ENCODE assay signal across 8 mouse cellular contexts in the genomic region with DNA sequence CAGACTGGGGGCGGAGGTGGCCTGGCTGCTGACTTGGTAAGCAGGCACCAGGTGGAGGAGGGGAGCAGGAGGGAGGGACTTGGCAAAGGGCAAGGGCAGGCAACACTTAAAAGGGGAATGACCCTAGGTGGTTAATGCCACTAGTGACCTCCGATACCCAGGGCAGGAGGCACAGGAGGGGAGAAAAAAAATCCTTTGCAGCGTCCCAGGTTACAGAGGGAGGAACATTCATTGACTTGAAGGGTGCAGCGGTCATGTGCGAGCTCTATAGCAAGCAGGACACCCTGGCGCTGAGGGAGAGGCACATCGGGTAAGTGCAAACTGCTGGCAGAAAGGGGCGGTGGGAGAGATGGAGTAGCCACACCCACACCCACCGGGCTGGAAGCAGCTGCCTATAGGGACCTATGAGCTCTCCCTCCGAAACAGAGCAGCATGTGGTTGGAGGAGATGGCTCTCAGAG. TPM values are rescaled to one million over a fixed set of nuclear protein-coding genes. Genes with fewer than 3 reads are reported as not detected.
DNase-seq lines count a peak whose midpoint lies in the region; ATAC-seq lines count a peak whose summit lies in the region.

A gene (plus strand): TSS at position 10 of the 460 bp plus-strand sequence.

- peak within 1 kb of the TSS; percentile 51 for H3K4me2 ChIP-seq in limb, embryonic 11.5 days (ENCODE audit: low read depth, severe bottlenecking)

- no peaks in the 10 kb centered on the region for H3K36me3 ChIP-seq in limb, embryonic 11.5 days (ENCODE audit: control insufficient read depth, insufficient read depth, low read length)

- H3K27ac ChIP-seq in limb, embryonic 11.5 days (replicated peaks; ENCODE audit: low read depth, low read length) = no peak within 1 kb of the TSS

- peak; percentile 58 to 62; a peak in 3 of 4 replicates for ATAC-seq in hematopoietic stem cell, adult 5-6 weeks (replicated peaks in 1 of 2; ENCODE audit: insufficient read depth in 1 of 2, low FRiP score in 2 of 2, low TSS enrichment in 1 of 2, low read depth in 1 of 2, poor library complexity in 2 of 2, severe bottlenecking in 2 of 2)
- ATAC-seq in limb, embryonic 11.5 days (ENCODE audit: insufficient number of reproducible peaks, low FRiP score, low TSS enrichment, low read depth) = 0 out of 2 replicates have a peak, but pooled peaks have one; percentile 57

- H3K27me3 ChIP-seq in limb, embryonic 11.5 days (ENCODE audit: control insufficient read depth, insufficient read depth, low read length) = no peaks in the 10 kb centered on the region

- no peak within 1 kb of the TSS for H3K9ac ChIP-seq in limb, embryonic 11.5 days (ENCODE audit: low read length)

- DNase-seq in cerebellum, adult 9-11 months = peak; percentile 4
- no peak for DNase-seq in cerebellum, adult 8-10 months
- peak; percentile 66 for DNase-seq in adrenal gland, adult 2 months
- peak; percentile 65 for DNase-seq in limb, embryonic 11.5 days (ENCODE audit: low spot score)
- DNase-seq in retina, postnatal 1 day = peak; percentile 48
- no peak for DNase-seq in layer of hippocampus, adult 9-11 months
- no peak for DNase-seq in right cerebral cortex, adult 18-20 months

- H3K4me3 ChIP-seq in limb, embryonic 11.5 days (ENCODE audit: low read depth, low read length) = no peak within 1 kb of the TSS

- no peaks in the 10 kb centered on the region; the same call in 1 of the 2 replicates for H3K4me1 ChIP-seq in limb, embryonic 11.5 days (ENCODE audit: control insufficient read depth, insufficient read depth, low read length)

- 1% methylated on average over 10 of the region's 10 CpGs for WGBS in limb, embryonic 11.5 days

- no peaks in the 10 kb centered on the region for H3K9me3 ChIP-seq in limb, embryonic 11.5 days (ENCODE audit: control insufficient read depth, low read length)

RNA-seq across cellular contexts. Expression of the gene that starts here (rescaled TPM):
- under 1 TPM; 0.21 to 0.72 TPM for total RNA-seq in adrenal gland, adult 2 months (2021)
- 0.07 TPM in 1 of 2 replicates, not detected in the other for polyA plus RNA-seq in adrenal gland, adult 2 months (2012; rRNA removed)
- total RNA-seq in hematopoietic stem cell, adult 5-6 weeks (2017) = 0.20 TPM in 1 of 2 replicates, not detected in the other
- not detected in 2 replicates for polyA plus RNA-seq in limb, embryonic 11.5 days (2014; fragmentation: Nextera tagmentation; extraction: Ambion mirVana)

Comparison
In these comparisons a context has a peak if more than half of its experiments do, and no peak if none do; other contexts are left out.
1. DNase-seq: peak in cerebellum, adult 9-11 months (single experiment) and retina, postnatal 1 day (single experiment); none in cerebellum, adult 8-10 months (single experiment), layer of hippocampus, adult 9-11 months (single experiment) and right cerebral cortex, adult 18-20 months (single experiment).
2. Peak in DNase-seq in adrenal gland, adult 2 months; RNA of the gene not detected or under 1 TPM.
3. Peak in ATAC-seq in hematopoietic stem cell, adult 5-6 weeks; RNA of the gene not detected or under 1 TPM.
4. Peak in DNase-seq, ATAC-seq and H3K4me2 ChIP-seq in limb, embryonic 11.5 days; RNA of the gene not detected or under 1 TPM.